Mouse (Mus musculus) liver, embryonic 14.5 days (tissue): ENCODE results near the gene Methig1. TPM values are rescaled to one million over a fixed set of nuclear protein-coding genes. Genes with fewer than 3 reads are reported as not detected.

Experiments used
- ATAC-seq: fragments of 200-750 bp; cut with Nextera tagmentation; 2 replicates; pipeline ENCODE4 v1.8.0; 2017; ENCODE audit warnings: moderate number of reproducible peaks, mild to moderate bottlenecking, moderate library complexity; ENCODE audit not compliant: insufficient read depth
- DNase-seq, 3 experiments: peaks; one replicate each; pipeline ENCODE4 v3.0.0-alpha.2; 2012 to 2013; ENCODE audit warnings: low read depth in 3 of 3, low spot score in 3 of 3
- H3K27ac ChIP-seq: fragments of 300-500 bp; sonication (generic); 2 replicates; pipeline ENCODE4 v1.5.1; 2014; ENCODE audit warnings: moderate library complexity, mild to moderate bottlenecking, control low read depth, inconsistent platforms
- H3K27me3 ChIP-seq: fragments of 300-500 bp; sonication (generic); 2 replicates; pipeline ENCODE4 v1.6.1; 2014; ENCODE audit warnings: mild to moderate bottlenecking, low read length, moderate library complexity; ENCODE audit not compliant: control insufficient read depth, insufficient read depth
- H3K36me3 ChIP-seq: fragments of 300-500 bp; sonication (generic); replicated peaks from 2 replicates; pipeline ENCODE4 v1.6.1; 2014; ENCODE audit warnings: low read depth; ENCODE audit not compliant: control insufficient read depth, insufficient read depth
- H3K4me1 ChIP-seq, 2 experiments: fragments of 200-500 bp in 1 of 2; fragments of 300-500 bp in 1 of 2; sonication (generic) in 1 of 2; replicated peaks; 2 replicates each; pipeline ENCODE4 v1.6.1; 2012 to 2014; ENCODE audit warnings: antibody characterized with exemption in 1 of 2, inconsistent platforms in 1 of 2, low read length in 1 of 2; ENCODE audit not compliant: control insufficient read depth in 2 of 2, insufficient read depth in 2 of 2
- H3K4me2 ChIP-seq: fragments of 300-500 bp; sonication (generic); 2 replicates; pipeline ENCODE4 v1.6.1; 2014; ENCODE audit warnings: low read depth, mild to moderate bottlenecking, control low read depth, moderate library complexity
- H3K4me3 ChIP-seq, 2 experiments: fragments of 200-500 bp in 1 of 2; fragments of 300-500 bp in 1 of 2; sonication (generic) in 1 of 2; 2 replicates each; pipeline ENCODE4 v1.5.1; 2012 to 2014; ENCODE audit warnings: low read depth in 2 of 2, low read length in 2 of 2, mild to moderate bottlenecking in 2 of 2, control low read depth in 1 of 2, inconsistent platforms in 1 of 2, moderate library complexity in 1 of 2; ENCODE audit not compliant: insufficient read depth in 1 of 2
- H3K9ac ChIP-seq: fragments of 300-500 bp; sonication (generic); replicated peaks from 2 replicates; pipeline ENCODE4 v1.6.1; 2014; ENCODE audit warnings: mild to moderate bottlenecking, control low read depth, moderate library complexity
- H3K9me3 ChIP-seq: fragments of 300-500 bp; sonication (generic); 2 replicates; pipeline ENCODE4 v1.6.1; 2016; ENCODE audit warnings: low read length, mixed read lengths; ENCODE audit not compliant: control insufficient read depth
- CTCF ChIP-seq: IDR thresholded peaks from 2 replicates; pipeline ENCODE4 v1.5.1; 2016; ENCODE audit warnings: antibody characterized with exemption, low read depth, control low read depth
- EP300 ChIP-seq: IDR thresholded peaks from 2 replicates; pipeline ENCODE4 v1.6.1; 2016; ENCODE audit warnings: antibody characterized with exemption, low read depth
- WGBS: fragments of 180-500 bp; shearing (Covaris S2); extraction: QIAGEN DNeasy Blood & Tissue Kit; methylation state at CpG from one replicate; pipeline ENCODE4 v1.1.7; 2014; ENCODE audit not compliant: insufficient replicate concordance; 5-methylcytosine and 5-hydroxymethylcytosine counted together
- polyA plus RNA-seq, 2 experiments: library from polyadenylated mRNA; depleted of rRNA in 1 of 2; stranded (reverse) in 1 of 2; unstranded in 1 of 2; fragments of >200 nt; fragmentation: Nextera tagmentation in 1 of 2; extraction: Ambion mirVana in 1 of 2; gene quantifications; 2 replicates each; pipeline versions ENCODE4 v1.2.1 to v1.2.3; 2012 to 2014

The Methig1 gene
- polyA plus RNA-seq, 2 experiments, result 0.04 to 0.09 TPM

- H3K4me1 ChIP-seq, result peaks cover 12 to 13% of the 10 kb centered on the region in 2 experiments
- DNase-seq (no peak), ATAC-seq (no peak)
- H3K9me3 ChIP-seq, result no peaks in the 10 kb centered on the region
- H3K36me3 ChIP-seq, result no peaks in the 10 kb centered on the region
- H3K27me3 ChIP-seq, result no peaks in the 10 kb centered on the region
- TF ChIP-seq EP300, result no peak
- TF ChIP-seq CTCF, result no peak
- no peak overlapping the region for H3K4me3 ChIP-seq
- WGBS, result 70% methylated on average over 11 of the region's 11 CpGs
- H3K9ac ChIP-seq, result no peak overlapping the region
- H3K4me2 ChIP-seq, result no peak overlapping the region
- no peak overlapping the region for H3K27ac ChIP-seq
Observed at GRCm38 (mm10) chr15:100429959-100430565, 77.1 kb downstream of the Methig1 start.

GRCm38 (mm10) chr15:100433234-100433633 lies 80.3 kb downstream of the Methig1 start:
- H3K27me3 ChIP-seq, result no peaks in the 10 kb centered on the region
- WGBS, result 26% methylated on average over 4 of the region's 4 CpGs
- no peaks in the 10 kb centered on the region for H3K36me3 ChIP-seq
- no peak overlapping the region; the same call in 1 of the 2 replicates for H3K4me2 ChIP-seq
- H3K4me1 ChIP-seq, result peaks cover 12 to 16% of the 10 kb centered on the region in 2 experiments
- no peak overlapping the region for H3K4me3 ChIP-seq
- ATAC-seq (peak; percentile 83), DNase-seq (no peak)
- H3K9me3 ChIP-seq, result no peaks in the 10 kb centered on the region
- peak overlapping the region; percentile 11; the same call in 1 of the 2 replicates for H3K9ac ChIP-seq
- TF ChIP-seq EP300 (peak; percentile 66), CTCF (no peak)
- H3K27ac ChIP-seq, result peak overlapping the region; percentile 3

Other genes starting within 250 kb of the Methig1 start
- 21.3 and 29.7 TPM in 2 replicates for gene Atf1, start 125.3 kb upstream of the Methig1 start, polyA plus RNA-seq (2012; rRNA removed)
- gene Atf1, start 125.3 kb upstream of the Methig1 start, polyA plus RNA-seq (2014; fragmentation: Nextera tagmentation; extraction: Ambion mirVana), result 24.9 and 27.6 TPM in 2 replicates
- gene Tmprss12, start 72.3 kb upstream of the Methig1 start, polyA plus RNA-seq (2012; rRNA removed), result not detected in 2 replicates
- not detected in 2 replicates for gene Tmprss12, start 72.3 kb upstream of the Methig1 start, polyA plus RNA-seq (2014; fragmentation: Nextera tagmentation; extraction: Ambion mirVana)
- gene Mettl7a1, start 49.0 kb upstream of the Methig1 start, polyA plus RNA-seq (2012; rRNA removed), result 19.1 and 22.9 TPM in 2 replicates
- 4.0 and 4.7 TPM in 2 replicates for gene Mettl7a1, start 49.0 kb upstream of the Methig1 start, polyA plus RNA-seq (2014; fragmentation: Nextera tagmentation; extraction: Ambion mirVana)
- not detected in 2 replicates for gene Mettl7a3, start 18.2 kb upstream of the Methig1 start, polyA plus RNA-seq (2012; rRNA removed)
- not detected in 2 replicates for gene Mettl7a3, start 18.2 kb upstream of the Methig1 start, polyA plus RNA-seq (2014; fragmentation: Nextera tagmentation; extraction: Ambion mirVana)
- not detected in 2 replicates for gene Mettl7a2, start 51 bp downstream of the Methig1 start, polyA plus RNA-seq (2012; rRNA removed)
- 0.11 TPM in 1 of 2 replicates, not detected in the other for gene Mettl7a2, start 51 bp downstream of the Methig1 start, polyA plus RNA-seq (2014; fragmentation: Nextera tagmentation; extraction: Ambion mirVana)
- not detected in 2 replicates for gene Higd1c, start 11.4 kb downstream of the Methig1 start, polyA plus RNA-seq (2012; rRNA removed)
- not detected in 2 replicates for gene Higd1c, start 11.4 kb downstream of the Methig1 start, polyA plus RNA-seq (2014; fragmentation: Nextera tagmentation; extraction: Ambion mirVana)
- gene Gm5475, start 69.0 kb downstream of the Methig1 start, polyA plus RNA-seq (2012; rRNA removed), result 0.01 TPM in 1 of 2 replicates, not detected in the other
- gene Gm5475, start 69.0 kb downstream of the Methig1 start, polyA plus RNA-seq (2014; fragmentation: Nextera tagmentation; extraction: Ambion mirVana), result 0.05 TPM in 1 of 2 replicates, not detected in the other
- gene Slc11a2, start 71.9 kb downstream of the Methig1 start, polyA plus RNA-seq (2012; rRNA removed), result 38.4 and 40.8 TPM in 2 replicates
- gene Slc11a2, start 71.9 kb downstream of the Methig1 start, polyA plus RNA-seq (2014; fragmentation: Nextera tagmentation; extraction: Ambion mirVana), result 37.7 and 38.4 TPM in 2 replicates
- gene Letmd1, start 115.9 kb downstream of the Methig1 start, polyA plus RNA-seq (2012; rRNA removed), result 15.2 and 18.1 TPM in 2 replicates
- gene Letmd1, start 115.9 kb downstream of the Methig1 start, polyA plus RNA-seq (2014; fragmentation: Nextera tagmentation; extraction: Ambion mirVana), result 9.5 and 10.6 TPM in 2 replicates
- gene Csrnp2, start 142.3 kb downstream of the Methig1 start, polyA plus RNA-seq (2012; rRNA removed), result 0.42 and 0.59 TPM in 2 replicates
- 0.58 and 0.78 TPM in 2 replicates for gene Csrnp2, start 142.3 kb downstream of the Methig1 start, polyA plus RNA-seq (2014; fragmentation: Nextera tagmentation; extraction: Ambion mirVana)
- 2.1 and 2.6 TPM in 2 replicates for gene Tfcp2, start 198.9 kb downstream of the Methig1 start, polyA plus RNA-seq (2012; rRNA removed)
- gene Tfcp2, start 198.9 kb downstream of the Methig1 start, polyA plus RNA-seq (2014; fragmentation: Nextera tagmentation; extraction: Ambion mirVana), result 2.5 and 2.6 TPM in 2 replicates
- gene Pou6f1, start 246.8 kb downstream of the Methig1 start, polyA plus RNA-seq (2012; rRNA removed), result 0.46 and 0.77 TPM in 2 replicates
- gene Pou6f1, start 246.8 kb downstream of the Methig1 start, polyA plus RNA-seq (2014; fragmentation: Nextera tagmentation; extraction: Ambion mirVana), result 0.19 and 0.39 TPM in 2 replicates